Mouse (Mus musculus) megakaryocyte progenitor cell, adult 5-6 weeks (primary cell): ENCODE data around the gene Mllt3. TPM values are rescaled to one million over a fixed set of nuclear protein-coding genes. Genes with fewer than 3 reads are reported as not detected.

ENCODE experiments used
- ATAC-seq: replicated peaks from 2 replicates; pipeline ENCODE4 v1.8.0; 2016; ENCODE audit warnings: mild to moderate bottlenecking, moderate TSS enrichment, inconsistent platforms; ENCODE audit not compliant: poor library complexity
- total RNA-seq, 2 experiments: library from RNA; stranded (forward) in 1 of 2; stranded (reverse) in 1 of 2; fragments of 157-497, 149-512 nt in 1 of 2; fragments of 200-1000 nt in 1 of 2; gene quantifications; 2 replicates each; pipeline versions ENCODE4 v1.2.3 to v1.2.4; 2015 to 2017

Mllt3 gene
- total RNA-seq, 2 experiments from 2014 or later, result 16.1 to 17.6 TPM

GRCm38 (mm10) chr4:87789446-87789845, 243.7 kb downstream of the Mllt3 start:
- no peak for ATAC-seq

GRCm38 (mm10) chr4:87788691-87789090, 244.5 kb downstream of the Mllt3 start:
- peak; percentile 93 for ATAC-seq

GRCm38 (mm10) chr4:87785132-87786074, 247.8 kb downstream of the Mllt3 start:
- 0 out of 2 replicates have a peak, but pooled peaks have one; percentile 44 for ATAC-seq

GRCm38 (mm10) chr4:87783809-87784208, 249.4 kb downstream of the Mllt3 start:
- ATAC-seq, result no peak

- ATAC-seq, result no peak
Measured at GRCm38 (mm10) chr4:87781971-87782370, 251.2 kb downstream of the Mllt3 start.

GRCm38 (mm10) chr4:87775721-87776120, 257.4 kb downstream of the Mllt3 start:
- ATAC-seq, result no peak

- peak; percentile 88 for ATAC-seq
Measured at GRCm38 (mm10) chr4:87774515-87774914, 258.6 kb downstream of the Mllt3 start.

- ATAC-seq, result no peak
Measured at GRCm38 (mm10) chr4:87767711-87768561, 265.2 kb downstream of the Mllt3 start.

GRCm38 (mm10) chr4:87765729-87766128, 267.4 kb downstream of the Mllt3 start:
- ATAC-seq, result no peak

GRCm38 (mm10) chr4:87761075-87761474, 272.1 kb downstream of the Mllt3 start:
- no peak for ATAC-seq

GRCm38 (mm10) chr4:87760297-87760696, 272.9 kb downstream of the Mllt3 start:
- no peak for ATAC-seq

GRCm38 (mm10) chr4:87759625-87760024, 273.5 kb downstream of the Mllt3 start:
- no peak for ATAC-seq

GRCm38 (mm10) chr4:87759110-87759509, 274.1 kb downstream of the Mllt3 start:
- ATAC-seq, result no peak

GRCm38 (mm10) chr4:87751515-87751864, 281.7 kb downstream of the Mllt3 start:
- peak; percentile 35; the same call in 1 of the 2 replicates for ATAC-seq

GRCm38 (mm10) chr4:87750856-87751514, 282.2 kb downstream of the Mllt3 start:
- peak; percentile 95 for ATAC-seq

- no peak for ATAC-seq
Measured at GRCm38 (mm10) chr4:87749532-87750234, 283.5 kb downstream of the Mllt3 start.

- ATAC-seq, result no peak
Measured at GRCm38 (mm10) chr4:87745016-87745645, 288.0 kb downstream of the Mllt3 start.

GRCm38 (mm10) chr4:87739524-87740128, 293.5 kb downstream of the Mllt3 start:
- ATAC-seq, result no peak

GRCm38 (mm10) chr4:87739104-87739503, 294.1 kb downstream of the Mllt3 start:
- no peak for ATAC-seq
